Mouse (Mus musculus): Measurements from ENCODE around the gene Def8. TPM values are rescaled to one million over a fixed set of nuclear protein-coding genes. Genes with fewer than 3 reads are reported as not detected.
"Not testable (repeated sequence)": the region's sequence is repeated elsewhere in the genome, so short reads cannot be mapped to it uniquely, and the experiment has no call there.

Def8 gene
- polyA plus RNA-seq, 1 experiment from 2014 or later = 20.6 TPM

DNA sequence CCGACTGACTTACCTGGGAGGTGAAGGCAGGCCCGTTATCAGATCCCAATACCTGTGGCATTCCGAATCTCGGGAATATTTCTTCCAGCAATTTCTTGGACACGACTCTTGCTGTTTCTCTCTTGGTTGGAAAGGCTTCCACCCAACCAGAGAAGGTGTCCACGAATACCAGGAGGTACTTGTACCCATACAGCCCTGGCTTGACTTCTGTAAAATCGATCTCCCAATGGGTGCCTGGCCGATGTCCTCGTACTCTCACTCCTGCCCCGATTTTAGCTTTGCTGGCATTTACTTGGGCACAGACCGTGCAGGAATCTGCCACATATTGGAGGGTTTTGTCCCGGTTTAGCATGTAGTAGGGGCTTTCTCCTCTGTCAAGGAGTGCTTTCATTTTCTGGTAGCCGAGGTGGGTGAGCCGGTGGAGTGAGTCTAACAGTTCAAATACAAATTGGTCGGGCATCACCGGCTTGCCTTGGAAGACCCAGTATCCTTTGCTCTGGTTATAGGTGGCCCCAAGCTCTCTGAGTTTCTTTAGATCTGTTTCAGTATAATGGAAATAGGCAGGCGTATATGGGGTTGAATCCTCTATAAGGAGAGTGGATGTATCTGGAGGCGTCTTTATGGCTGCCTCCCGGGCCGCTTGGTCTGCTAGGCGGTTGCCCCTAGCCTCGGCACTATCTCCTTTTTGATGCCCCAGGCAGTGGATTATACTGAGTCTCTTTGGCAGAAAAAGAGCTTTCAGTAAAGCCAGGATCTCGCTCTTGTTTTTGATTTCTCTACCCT is 5.8 kb downstream of the Def8 start:
- Histone ChIP-seq H3K9me3 (ENCODE audit: control insufficient read depth, low read length) (peaks cover 20% of the 10 kb centered on the region; the same call in 1 of the 2 replicates), H3K4me1 (replicated peaks; ENCODE audit: control insufficient read depth, insufficient read depth) (no peaks in the 10 kb centered on the region), H3K27me3 (ENCODE audit: control insufficient read depth, insufficient read depth, low read length) (no peaks in the 10 kb centered on the region), H3K9ac (ENCODE audit: low read length) (no peak overlapping the region), H3K4me3 (ENCODE audit: low read depth, low read length) (no peak overlapping the region), H3K36me3 (ENCODE audit: control insufficient read depth, insufficient read depth, low read length) (no peaks in the 10 kb centered on the region), H3K27ac (replicated peaks) (no peak overlapping the region), H3K4me2 (replicated peaks; ENCODE audit: low read depth) (no peak overlapping the region)
- ATAC-seq (ENCODE audit: low FRiP score, low TSS enrichment) (no peak), DNase-seq (ENCODE audit: low spot score) (no peak)
- 95% methylated on average over 23 of the region's 23 CpGs for WGBS
- TF ChIP-seq EP300 (optimal IDR thresholded peaks at IDR 0.05) (no peak), CTCF (IDR thresholded peaks at IDR 0.05; ENCODE audit: low read depth) (no peak)

DNA sequence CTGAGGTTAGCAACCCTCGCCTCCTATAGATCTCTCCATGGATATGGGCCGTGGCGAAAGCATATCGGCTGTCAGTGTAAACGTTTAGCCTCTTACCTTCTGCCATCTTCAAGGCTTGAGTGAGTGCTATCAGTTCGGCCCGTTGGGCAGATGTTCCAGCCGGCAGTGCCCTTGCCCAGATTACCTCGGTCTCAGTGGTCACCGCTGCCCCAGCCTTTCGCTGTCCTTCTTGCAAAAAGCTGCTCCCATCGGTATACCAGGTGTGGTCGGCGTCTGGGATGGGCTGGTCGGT is 6.3 kb downstream of the Def8 start:
- not testable (repeated sequence) for H3K4me3 ChIP-seq (ENCODE audit: low read depth, low read length); H3K36me3 ChIP-seq (ENCODE audit: control insufficient read depth, insufficient read depth, low read length); H3K4me1 ChIP-seq (replicated peaks; ENCODE audit: control insufficient read depth, insufficient read depth); ATAC-seq (ENCODE audit: low FRiP score, low TSS enrichment); H3K27me3 ChIP-seq (ENCODE audit: control insufficient read depth, insufficient read depth, low read length); DNase-seq (ENCODE audit: low spot score); H3K4me2 ChIP-seq (replicated peaks; ENCODE audit: low read depth); H3K27ac ChIP-seq (replicated peaks); H3K9ac ChIP-seq (ENCODE audit: low read length)
- 93% methylated on average over 15 of the region's 15 CpGs for WGBS
- H3K9me3 ChIP-seq (ENCODE audit: control insufficient read depth, low read length) = peaks cover 20% of the 10 kb centered on the region; the same call in 1 of the 2 replicates

DNA sequence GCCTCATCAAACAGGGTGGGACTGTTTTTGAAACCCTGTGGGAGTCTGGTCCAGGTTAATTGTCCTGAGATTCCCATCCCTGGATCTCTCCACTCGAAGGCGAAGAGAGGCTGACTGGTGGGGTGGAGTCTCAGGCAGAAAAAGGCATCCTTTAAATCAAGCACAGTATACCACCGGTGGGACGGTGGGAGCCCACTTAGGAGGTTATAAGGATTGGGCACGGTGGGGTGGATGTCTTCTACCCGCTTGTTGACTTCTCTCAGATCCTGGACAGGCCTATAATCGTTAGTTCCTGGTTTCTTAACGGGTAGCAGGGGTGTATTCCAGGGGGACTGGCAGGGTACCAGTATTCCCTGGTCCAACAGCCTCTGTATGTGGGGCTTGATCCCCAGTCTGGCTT is 7.6 kb downstream of the Def8 start:
- not testable (repeated sequence) for ATAC-seq (ENCODE audit: low FRiP score, low TSS enrichment); H3K36me3 ChIP-seq (ENCODE audit: control insufficient read depth, insufficient read depth, low read length); DNase-seq (ENCODE audit: low spot score); H3K27ac ChIP-seq (replicated peaks); H3K9ac ChIP-seq (ENCODE audit: low read length); H3K4me1 ChIP-seq (replicated peaks; ENCODE audit: control insufficient read depth, insufficient read depth); H3K27me3 ChIP-seq (ENCODE audit: control insufficient read depth, insufficient read depth, low read length); H3K4me3 ChIP-seq (ENCODE audit: low read depth, low read length); H3K4me2 ChIP-seq (replicated peaks; ENCODE audit: low read depth)
- 89% methylated on average over 6 of the region's 8 CpGs for WGBS
- H3K9me3 ChIP-seq (ENCODE audit: control insufficient read depth, low read length) = peaks cover 20% of the 10 kb centered on the region; the same call in 1 of the 2 replicates

DNA sequence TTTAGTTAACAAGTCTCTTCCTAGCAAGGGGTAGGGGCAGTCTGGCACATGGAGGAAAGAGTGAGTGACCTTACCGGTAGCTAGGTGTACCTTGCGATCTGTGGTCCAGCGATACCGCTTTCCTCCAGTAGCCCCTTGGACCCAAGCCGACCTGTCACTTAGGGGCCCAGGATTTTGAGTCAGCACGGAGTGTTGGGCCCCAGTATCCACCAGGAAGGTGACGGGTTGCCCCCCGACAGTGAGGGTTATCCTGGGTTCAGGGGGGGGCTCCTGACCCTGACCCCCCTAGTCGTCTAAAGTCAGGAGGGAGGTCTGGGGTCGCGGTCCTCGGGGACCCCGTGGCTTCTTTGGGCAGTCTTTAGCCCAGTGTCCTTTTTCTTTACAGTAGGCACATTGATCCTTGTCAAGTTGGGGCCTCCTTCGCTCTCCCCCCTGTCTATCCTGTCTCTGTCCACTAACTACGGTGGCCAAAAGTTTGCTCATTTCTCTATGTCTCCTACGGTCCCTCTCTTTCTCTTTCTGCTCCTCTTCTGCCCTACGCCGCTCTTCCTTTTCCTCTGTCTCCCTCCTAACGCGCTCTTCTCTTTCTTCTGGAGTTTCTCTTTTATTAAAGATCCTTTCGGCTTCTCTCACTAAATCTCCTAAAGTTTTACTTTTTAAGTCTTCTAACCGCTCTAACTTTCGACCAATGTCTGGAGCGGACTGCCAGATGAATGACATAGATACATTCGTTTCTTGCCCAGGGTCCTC is 8.5 kb downstream of the Def8 start:
- no peaks in the 10 kb centered on the region for H3K4me1 ChIP-seq (replicated peaks; ENCODE audit: control insufficient read depth, insufficient read depth)
- H3K27me3 ChIP-seq (ENCODE audit: control insufficient read depth, insufficient read depth, low read length) = no peaks in the 10 kb centered on the region
- TF ChIP-seq CTCF (IDR thresholded peaks at IDR 0.05; ENCODE audit: low read depth) (no peak), EP300 (optimal IDR thresholded peaks at IDR 0.05) (no peak)
- H3K9ac ChIP-seq (ENCODE audit: low read length) = no peak overlapping the region
- no peak for ATAC-seq (ENCODE audit: low FRiP score, low TSS enrichment)
- no peak overlapping the region for H3K4me3 ChIP-seq (ENCODE audit: low read depth, low read length)
- 95% methylated on average over 25 of the region's 25 CpGs for WGBS
- H3K9me3 ChIP-seq (ENCODE audit: control insufficient read depth, low read length) = peaks cover 20% of the 10 kb centered on the region; the same call in 1 of the 2 replicates
- H3K36me3 ChIP-seq (ENCODE audit: control insufficient read depth, insufficient read depth, low read length) = no peaks in the 10 kb centered on the region
- no peak overlapping the region for H3K4me2 ChIP-seq (replicated peaks; ENCODE audit: low read depth)
- DNase-seq (ENCODE audit: low spot score) = no peak
- H3K27ac ChIP-seq (replicated peaks) = no peak overlapping the region

DNA sequence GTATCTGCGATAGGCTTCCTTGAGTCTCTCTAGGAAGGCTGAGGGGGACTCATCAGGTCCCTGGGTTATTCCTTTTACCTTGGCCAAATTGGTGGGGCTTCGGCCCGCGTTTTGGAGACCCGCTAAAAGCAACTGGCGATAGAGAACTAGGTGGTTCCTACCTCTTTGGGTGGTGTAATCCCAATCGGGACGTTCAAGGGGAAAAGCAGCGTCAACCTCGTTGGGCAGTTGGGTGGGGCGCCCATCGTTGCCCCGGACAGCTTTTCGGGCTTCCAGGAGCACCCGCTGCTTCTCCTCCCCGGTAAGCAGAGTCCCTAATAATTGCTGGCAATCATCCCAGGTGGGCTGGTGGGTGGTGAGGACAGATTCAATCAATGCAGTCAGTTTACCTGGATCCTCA is 9.1 kb downstream of the Def8 start:
- H3K27ac ChIP-seq (replicated peaks) = no peak overlapping the region
- WGBS = 96% methylated on average over 16 of the region's 16 CpGs
- no peaks in the 10 kb centered on the region for H3K27me3 ChIP-seq (ENCODE audit: control insufficient read depth, insufficient read depth, low read length)
- no peaks in the 10 kb centered on the region for H3K4me1 ChIP-seq (replicated peaks; ENCODE audit: control insufficient read depth, insufficient read depth)
- ATAC-seq (ENCODE audit: low FRiP score, low TSS enrichment) = no peak
- H3K9ac ChIP-seq (ENCODE audit: low read length) = no peak overlapping the region
- TF ChIP-seq CTCF (IDR thresholded peaks at IDR 0.05; ENCODE audit: low read depth) = no peak
- no peak for TF ChIP-seq EP300 (optimal IDR thresholded peaks at IDR 0.05)
- H3K36me3 ChIP-seq (ENCODE audit: control insufficient read depth, insufficient read depth, low read length) = no peaks in the 10 kb centered on the region
- no peak overlapping the region for H3K4me3 ChIP-seq (ENCODE audit: low read depth, low read length)
- peaks cover 17% of the 10 kb centered on the region; the same call in 1 of the 2 replicates for H3K9me3 ChIP-seq (ENCODE audit: control insufficient read depth, low read length)
- H3K4me2 ChIP-seq (replicated peaks; ENCODE audit: low read depth) = no peak overlapping the region
- DNase-seq (ENCODE audit: low spot score) = no peak

DNA sequence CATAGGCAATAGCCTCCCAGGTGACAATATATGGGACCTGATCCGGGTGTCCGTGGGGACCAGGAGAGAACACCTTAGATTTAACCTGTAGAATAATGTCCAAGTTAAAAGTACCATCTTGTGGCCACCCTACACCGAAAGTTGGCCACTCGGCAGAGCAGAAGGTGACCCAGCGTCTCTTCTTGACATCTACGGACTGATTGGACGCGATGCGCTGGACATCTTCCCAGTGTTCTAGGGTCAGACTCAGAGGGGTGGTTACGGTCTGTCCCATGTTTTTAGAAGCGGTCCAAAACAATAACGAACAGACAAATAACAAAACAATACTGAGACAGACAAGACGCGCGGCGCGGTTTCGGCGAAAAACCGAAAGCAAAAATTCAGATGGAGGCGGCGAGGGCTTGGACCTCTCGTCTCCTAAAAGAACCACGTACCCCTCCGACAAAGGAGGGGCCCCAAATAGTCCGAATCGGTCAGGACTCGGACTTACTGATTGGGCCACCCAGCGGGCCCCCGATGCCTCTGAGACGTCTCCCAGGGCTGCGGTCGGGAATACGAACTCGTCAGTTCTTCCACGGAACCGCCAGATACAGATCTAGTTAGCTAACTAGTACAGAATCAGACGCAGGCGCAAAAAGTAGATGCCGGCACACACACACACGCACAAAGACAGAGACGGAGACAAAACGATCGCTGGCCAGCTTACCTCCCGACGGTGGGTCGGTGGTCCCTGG is 10.1 kb downstream of the Def8 start:
- not testable (repeated sequence) for H3K4me3 ChIP-seq (ENCODE audit: low read depth, low read length); H3K27ac ChIP-seq (replicated peaks); DNase-seq (ENCODE audit: low spot score); H3K4me1 ChIP-seq (replicated peaks; ENCODE audit: control insufficient read depth, insufficient read depth); H3K27me3 ChIP-seq (ENCODE audit: control insufficient read depth, insufficient read depth, low read length); H3K9ac ChIP-seq (ENCODE audit: low read length); H3K36me3 ChIP-seq (ENCODE audit: control insufficient read depth, insufficient read depth, low read length); H3K4me2 ChIP-seq (replicated peaks; ENCODE audit: low read depth); ATAC-seq (ENCODE audit: low FRiP score, low TSS enrichment); H3K9me3 ChIP-seq (ENCODE audit: control insufficient read depth, low read length)
- WGBS = 98% methylated on average over 36 of the region's 47 CpGs

Data from stomach, postnatal 0 days (tissue).